Mouse (Mus musculus) forebrain, postnatal 0 days (tissue): ENCODE measurements around the gene Lgals7. TPM values are rescaled to one million over a fixed set of nuclear protein-coding genes. Genes with fewer than 3 reads are reported as not detected.

ENCODE experiments used
- ATAC-seq: fragments of 200-750 bp; cut with Nextera tagmentation; 2 replicates; pipeline ENCODE4 v1.8.0; 2017; ENCODE audit warnings: mild to moderate bottlenecking, moderate library complexity
- DNase-seq: peaks from one replicate; pipeline ENCODE4 v3.0.0-alpha.2; 2015
- H3K27ac ChIP-seq: fragments of 300-500 bp; sonication (generic); 2 replicates; pipeline ENCODE4 v1.5.1; 2014; ENCODE audit warnings: low read depth, mild to moderate bottlenecking, antibody characterized with exemption, low read length, moderate library complexity, mixed read lengths
- H3K27me3 ChIP-seq: fragments of 300-500 bp; sonication (generic); 2 replicates; pipeline ENCODE4 v1.6.1; 2014; ENCODE audit warnings: mild to moderate bottlenecking, low read length, mixed read lengths; ENCODE audit not compliant: insufficient read depth
- H3K36me3 ChIP-seq: fragments of 300-500 bp; sonication (generic); 2 replicates; pipeline ENCODE4 v1.6.1; 2014; ENCODE audit warnings: mild to moderate bottlenecking, moderate library complexity; ENCODE audit not compliant: insufficient read depth
- H3K4me1 ChIP-seq: fragments of 300-500 bp; sonication (generic); 2 replicates; pipeline ENCODE4 v1.6.1; 2014; ENCODE audit warnings: antibody characterized with exemption; ENCODE audit not compliant: insufficient read depth
- H3K4me2 ChIP-seq: fragments of 300-500 bp; sonication (generic); 2 replicates; pipeline ENCODE4 v1.6.1; 2014; ENCODE audit warnings: low read depth, mild to moderate bottlenecking, moderate library complexity
- H3K4me3 ChIP-seq: fragments of 300-500 bp; sonication (generic); 2 replicates; pipeline ENCODE4 v1.5.1; 2014; ENCODE audit warnings: low read depth, low read length, mixed read lengths
- H3K9ac ChIP-seq: fragments of 300-500 bp; sonication (generic); 2 replicates; pipeline ENCODE4 v1.6.1; 2014; ENCODE audit warnings: mild to moderate bottlenecking
- H3K9me3 ChIP-seq: fragments of 300-500 bp; sonication (generic); 2 replicates; pipeline ENCODE4 v1.6.1; 2016; ENCODE audit warnings: low read length
- CTCF ChIP-seq: sonication (generic); IDR thresholded peaks from 2 replicates; pipeline ENCODE4 v1.5.1; 2016; ENCODE audit warnings: antibody characterized with exemption, control low read depth, low read depth
- WGBS: fragments of 180-500 bp; shearing (Covaris S2); extraction: QIAGEN DNeasy Blood & Tissue Kit; methylation state at CpG from one replicate; pipeline ENCODE4 v1.1.7; 2014; 5-methylcytosine and 5-hydroxymethylcytosine counted together
- polyA plus RNA-seq: library from polyadenylated mRNA; unstranded; fragments of >200 nt; fragmentation: Nextera tagmentation; extraction: Ambion mirVana; gene quantifications from 2 replicates; pipeline ENCODE4 v1.2.1, GENCODE M21; 2015
- total RNA-seq: library from RNA; depleted of rRNA; stranded (reverse); fragments of >200 nt; gene quantifications from 2 replicates; pipeline ENCODE4 v1.2.3, GENCODE M21; 2014

The Lgals7 gene
- total and polyA plus RNA-seq, 2 experiments from 2014 or later, result 2.8 to 3.8 TPM

- no peaks in the 10 kb centered on the region for H3K27me3 ChIP-seq
- no peak overlapping the region for H3K4me3 ChIP-seq
- H3K9me3 ChIP-seq, result no peaks in the 10 kb centered on the region
- peaks cover 27% of the 10 kb centered on the region for H3K36me3 ChIP-seq
- ATAC-seq (no peak), DNase-seq (no peak)
- 90% methylated on average over 8 of the region's 8 CpGs for WGBS
- H3K9ac ChIP-seq, result no peak overlapping the region
- no peak overlapping the region for H3K4me2 ChIP-seq
- H3K27ac ChIP-seq, result no peak overlapping the region
- no peak for TF ChIP-seq CTCF
- H3K4me1 ChIP-seq, result 0 out of 2 replicates have a peak, but pooled peaks cover under 1% of the 10 kb centered on the region
Observed at GRCm38 (mm10) chr7:28829821-28830220, 33.8 kb upstream of the Lgals7 start.

DNA sequence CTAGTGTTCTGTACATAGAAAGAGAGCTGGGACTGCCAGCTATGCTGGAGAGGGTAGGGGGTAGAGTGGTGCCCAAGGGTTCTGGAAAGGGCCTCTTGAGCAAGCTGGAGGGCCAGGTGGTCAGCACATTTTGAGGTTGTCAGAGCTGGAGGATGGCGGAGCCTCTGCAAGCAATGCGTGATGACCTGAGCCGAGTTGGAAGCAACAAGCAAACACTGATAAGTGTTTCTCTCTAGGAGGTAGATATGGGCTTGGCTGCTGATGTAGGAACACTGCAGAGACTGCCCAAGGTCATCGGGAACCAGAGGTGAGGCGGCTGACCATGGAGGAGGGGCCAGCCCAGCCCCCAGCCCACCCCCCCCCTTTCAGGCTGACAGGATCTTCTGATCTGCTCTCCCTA lies 32.7 kb upstream of the Lgals7 start:
- ATAC-seq (no peak; the same call in 1 of the 2 replicates), DNase-seq (no peak)
- WGBS, result 91% methylated on average over 5 of the region's 5 CpGs
- no peak overlapping the region for H3K9ac ChIP-seq
- H3K4me3 ChIP-seq, result no peak overlapping the region
- H3K9me3 ChIP-seq, result no peaks in the 10 kb centered on the region
- peaks cover 27% of the 10 kb centered on the region for H3K36me3 ChIP-seq
- no peaks in the 10 kb centered on the region for H3K4me1 ChIP-seq
- no peak overlapping the region for H3K4me2 ChIP-seq
- no peaks in the 10 kb centered on the region for H3K27me3 ChIP-seq
- H3K27ac ChIP-seq, result no peak overlapping the region
- no peak for TF ChIP-seq CTCF

- Histone ChIP-seq H3K9me3 (no peaks in the 10 kb centered on the region), H3K4me3 (no peak overlapping the region), H3K27ac (no peak overlapping the region), H3K9ac (no peak overlapping the region), H3K36me3 (peaks cover 27% of the 10 kb centered on the region), H3K27me3 (no peaks in the 10 kb centered on the region), H3K4me2 (no peak overlapping the region), H3K4me1 (no peaks in the 10 kb centered on the region)
- DNase-seq, result no peak
- WGBS, result 96% methylated on average over 17 of the region's 17 CpGs
- TF ChIP-seq CTCF, result no peak
- no peak for ATAC-seq
Observed at GRCm38 (mm10) chr7:28831411-28832125, 32.1 kb upstream of the Lgals7 start.

- H3K9ac ChIP-seq, result no peak overlapping the region
- H3K27me3 ChIP-seq, result no peaks in the 10 kb centered on the region
- WGBS, result 73% methylated on average over 6 of the region's 6 CpGs
- no peak for TF ChIP-seq CTCF
- no peak overlapping the region for H3K27ac ChIP-seq
- no peaks in the 10 kb centered on the region for H3K9me3 ChIP-seq
- H3K4me2 ChIP-seq, result no peak overlapping the region
- no peak overlapping the region for H3K4me3 ChIP-seq
- ATAC-seq (no peak), DNase-seq (no peak)
- H3K4me1 ChIP-seq, result no peaks in the 10 kb centered on the region
- H3K36me3 ChIP-seq, result peaks cover 27% of the 10 kb centered on the region
Observed at GRCm38 (mm10) chr7:28832137-28832536, 31.5 kb upstream of the Lgals7 start.

DNA sequence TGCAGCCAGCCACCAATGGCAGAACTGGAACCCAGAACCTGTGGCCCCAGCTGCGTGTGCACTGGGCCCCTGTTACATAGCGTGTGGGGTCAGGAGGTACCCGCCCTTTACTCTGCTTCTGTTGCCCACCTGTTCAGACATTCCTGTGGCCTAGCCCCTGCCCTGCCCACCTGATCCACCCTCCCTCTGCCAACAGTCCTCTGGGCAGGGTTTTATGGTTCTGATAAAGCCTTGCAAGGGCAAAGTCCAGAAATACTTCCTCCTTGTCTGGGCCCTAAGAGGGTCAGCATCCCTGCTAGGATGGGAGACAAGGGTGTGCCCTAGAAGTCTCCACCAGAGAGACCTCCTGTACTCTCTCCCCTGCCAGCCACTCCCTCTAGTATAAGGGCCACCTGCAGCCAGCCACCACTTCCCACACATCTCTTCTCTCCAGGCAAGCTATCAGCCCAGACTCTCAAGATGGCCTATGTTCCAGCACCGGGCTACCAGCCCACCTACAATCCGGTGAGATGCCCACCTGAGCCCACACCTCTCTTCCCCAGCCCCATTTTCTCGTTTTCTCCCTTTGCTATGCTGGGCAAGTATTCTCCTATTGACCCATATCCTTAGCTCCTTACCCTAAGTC lies 29.8 kb upstream of the Lgals7 start, which contains the start of gene Lgals4:
TSS of gene Lgals4 (plus strand) at position 132 of the 625 bp plus-strand sequence.
- no peak within 1 kb of the TSS for H3K4me3 ChIP-seq
- DNase-seq (no peak), ATAC-seq (no peak)

GRCm38 (mm10) chr7:28836936-28837335 lies 26.7 kb upstream of the Lgals7 start:
- Histone ChIP-seq H3K36me3 (peaks cover 3% of the 10 kb centered on the region), H3K9ac (no peak overlapping the region), H3K27ac (no peak overlapping the region), H3K9me3 (no peaks in the 10 kb centered on the region), H3K4me1 (no peaks in the 10 kb centered on the region), H3K4me2 (no peak overlapping the region), H3K4me3 (no peak overlapping the region), H3K27me3 (no peaks in the 10 kb centered on the region)
- WGBS, result 81% methylated on average over 5 of the region's 5 CpGs
- no peak for DNase-seq
- no peak for ATAC-seq
- no peak for TF ChIP-seq CTCF

More for the DNA sequence above, 29.8 kb upstream of the Lgals7 start, which contains the start of gene Lgals4:
- H3K4me1 ChIP-seq, result no peaks in the 10 kb centered on the region
- H3K27me3 ChIP-seq, result no peaks in the 10 kb centered on the region
- WGBS, result 86% methylated on average over 6 of the region's 6 CpGs
- no peak within 1 kb of the TSS for H3K9ac ChIP-seq
- peaks cover 27% of the 10 kb centered on the region for H3K36me3 ChIP-seq
- no peak for TF ChIP-seq CTCF
- H3K27ac ChIP-seq, result no peak within 1 kb of the TSS
- no peaks in the 10 kb centered on the region for H3K9me3 ChIP-seq
- no peak within 1 kb of the TSS for H3K4me2 ChIP-seq

GRCm38 (mm10) chr7:28838331-28838730 lies 25.3 kb upstream of the Lgals7 start:
- H3K4me2 ChIP-seq, result no peak overlapping the region
- no peak for TF ChIP-seq CTCF
- no peak overlapping the region for H3K27ac ChIP-seq
- no peaks in the 10 kb centered on the region for H3K27me3 ChIP-seq
- WGBS, result 82% methylated on average over 9 of the region's 9 CpGs
- DNase-seq (no peak), ATAC-seq (no peak)
- no peaks in the 10 kb centered on the region for H3K36me3 ChIP-seq
- H3K4me3 ChIP-seq, result no peak overlapping the region
- H3K9me3 ChIP-seq, result no peaks in the 10 kb centered on the region
- no peak overlapping the region for H3K9ac ChIP-seq
- no peaks in the 10 kb centered on the region for H3K4me1 ChIP-seq
